Mouse (Mus musculus): ENCODE data around the gene Olfr44. TPM values are rescaled to one million over a fixed set of nuclear protein-coding genes. Genes with fewer than 3 reads are reported as not detected.

Olfr44 gene
- polyA plus RNA-seq (2012; rRNA removed; ENCODE audit: low replicate concordance), result not detected in 2 replicates

GRCm38 (mm10) chr9:39493895-39494294 lies at the start of gene Olfr44:
Olfr44 (minus strand) TSS chr9:39493995.

GRCm38 (mm10) chr9:39515531-39515930 lies 21.7 kb upstream of the Olfr44 start, which contains the start of gene Olfr957:
Olfr957 (minus strand) TSS chr9:39515809.

GRCm38 (mm10) chr9:39471844-39472243 lies 22.0 kb downstream of the Olfr44 start, which contains the start of gene Olfr955:
Olfr955 (minus strand) TSS chr9:39471944.

GRCm38 (mm10) chr9:39456401-39456800 lies 37.4 kb downstream of the Olfr44 start, which contains the start of gene Olfr954:
Olfr954 (plus strand) TSS chr9:39456701.

Other genes starting within 250 kb of the Olfr44 start
- gene Olfr1537, start 244.0 kb downstream of the Olfr44 start, polyA plus RNA-seq (2012; rRNA removed; ENCODE audit: low replicate concordance), result not detected in 2 replicates
- gene Olfr945, start 217.2 kb downstream of the Olfr44 start, polyA plus RNA-seq (2012; rRNA removed; ENCODE audit: low replicate concordance), result not detected in 2 replicates
- not detected in 2 replicates for gene Olfr948, start 167.9 kb downstream of the Olfr44 start, polyA plus RNA-seq (2012; rRNA removed; ENCODE audit: low replicate concordance)
- gene Olfr951, start 106.6 kb downstream of the Olfr44 start, polyA plus RNA-seq (2012; rRNA removed; ENCODE audit: low replicate concordance), result not detected in 2 replicates
- not detected in 2 replicates for gene Olfr952, start 66.8 kb downstream of the Olfr44 start, polyA plus RNA-seq (2012; rRNA removed; ENCODE audit: low replicate concordance)
- not detected in 2 replicates for gene Olfr954, start 37.3 kb downstream of the Olfr44 start, polyA plus RNA-seq (2012; rRNA removed; ENCODE audit: low replicate concordance)
- not detected in 2 replicates for gene Olfr955, start 22.1 kb downstream of the Olfr44 start, polyA plus RNA-seq (2012; rRNA removed; ENCODE audit: low replicate concordance)
- not detected in 2 replicates for gene Olfr957, start 21.8 kb upstream of the Olfr44 start, polyA plus RNA-seq (2012; rRNA removed; ENCODE audit: low replicate concordance)
- not detected in 2 replicates for gene Olfr958, start 60.1 kb upstream of the Olfr44 start, polyA plus RNA-seq (2012; rRNA removed; ENCODE audit: low replicate concordance)
- gene Olfr959, start 81.6 kb upstream of the Olfr44 start, polyA plus RNA-seq (2012; rRNA removed; ENCODE audit: low replicate concordance), result not detected in 2 replicates
- gene AW551984, start 110.4 kb upstream of the Olfr44 start, polyA plus RNA-seq (2012; rRNA removed; ENCODE audit: low replicate concordance), result 5.5 and 7.6 TPM in 2 replicates
- gene Olfr148, start 116.7 kb upstream of the Olfr44 start, polyA plus RNA-seq (2012; rRNA removed; ENCODE audit: low replicate concordance), result not detected in 2 replicates
- gene Olfr960, start 127.4 kb upstream of the Olfr44 start, polyA plus RNA-seq (2012; rRNA removed; ENCODE audit: low replicate concordance), result not detected in 2 replicates
- not detected in 2 replicates for gene Olfr961, start 151.1 kb upstream of the Olfr44 start, polyA plus RNA-seq (2012; rRNA removed; ENCODE audit: low replicate concordance)
- not detected in 2 replicates for gene Olfr963, start 173.2 kb upstream of the Olfr44 start, polyA plus RNA-seq (2012; rRNA removed; ENCODE audit: low replicate concordance)
- gene Olfr149, start 213.1 kb upstream of the Olfr44 start, polyA plus RNA-seq (2012; rRNA removed; ENCODE audit: low replicate concordance), result not detected in 2 replicates
- gene Olfr965, start 217.4 kb upstream of the Olfr44 start, polyA plus RNA-seq (2012; rRNA removed; ENCODE audit: low replicate concordance), result not detected in 2 replicates
- gene Olfr150, start 237.0 kb upstream of the Olfr44 start, polyA plus RNA-seq (2012; rRNA removed; ENCODE audit: low replicate concordance), result not detected in 2 replicates

Data from mammary gland, adult 2 months (tissue).